Mouse (Mus musculus) mesoderm, embryonic 11.5 days (tissue): ENCODE results near the gene Tmc2.
A peak's percentile ranks its signal among the peaks of the same experiment; 100 is the strongest.

Source experiments
- DNase-seq: peaks from one replicate; pipeline ENCODE4 v3.0.0-alpha.2; 2012; ENCODE audit warnings: low read depth, low spot score

Gene Tmc2

GRCm38 (mm10) chr2:130248226-130248625 is 53.2 kb downstream of the Tmc2 start:
- DNase-seq: no peak

GRCm38 (mm10) chr2:130256762-130257161 is 61.8 kb downstream of the Tmc2 start:
- no peak for DNase-seq

DNA sequence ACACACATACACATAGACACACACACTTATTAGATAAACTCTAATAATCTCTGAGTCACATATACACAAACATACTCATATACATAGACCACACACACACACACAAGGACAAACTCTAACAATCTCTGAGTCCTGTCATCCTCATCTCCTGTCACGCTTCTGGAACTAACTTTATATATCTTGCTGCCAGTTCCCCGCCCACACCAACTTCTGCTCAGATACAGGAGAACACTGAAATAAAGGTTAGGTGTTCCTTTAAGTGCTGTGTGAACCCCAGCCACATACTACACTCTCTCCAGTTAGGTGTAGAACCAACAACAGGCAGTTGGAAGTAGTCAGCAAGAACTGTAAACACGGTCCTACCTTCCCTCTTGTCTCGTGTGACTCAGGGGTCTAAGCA is 65.8 kb downstream of the Tmc2 start:
- DNase-seq: no peak

DNA sequence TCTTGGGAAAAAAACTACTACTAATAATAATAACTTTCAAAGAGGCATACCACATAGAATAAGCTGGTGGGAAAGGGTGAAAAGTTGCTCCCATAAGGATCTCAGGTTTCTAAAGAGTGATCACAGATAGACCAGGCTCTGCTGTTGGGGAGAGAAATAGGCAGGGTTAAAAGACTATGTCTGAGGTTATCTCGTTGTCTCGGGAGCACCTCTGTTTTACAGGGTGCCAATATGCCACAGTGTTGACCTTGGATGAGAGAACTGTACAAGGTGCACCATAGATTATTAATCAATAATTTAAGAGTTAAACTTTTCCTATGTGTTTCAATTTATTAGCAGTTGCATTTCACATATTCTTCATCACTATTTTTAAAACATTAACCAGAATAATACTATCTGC is 66.9 kb downstream of the Tmc2 start:
- DNase-seq: no peak

GRCm38 (mm10) chr2:130262398-130262797 is 67.4 kb downstream of the Tmc2 start:
- DNase-seq: no peak

DNA sequence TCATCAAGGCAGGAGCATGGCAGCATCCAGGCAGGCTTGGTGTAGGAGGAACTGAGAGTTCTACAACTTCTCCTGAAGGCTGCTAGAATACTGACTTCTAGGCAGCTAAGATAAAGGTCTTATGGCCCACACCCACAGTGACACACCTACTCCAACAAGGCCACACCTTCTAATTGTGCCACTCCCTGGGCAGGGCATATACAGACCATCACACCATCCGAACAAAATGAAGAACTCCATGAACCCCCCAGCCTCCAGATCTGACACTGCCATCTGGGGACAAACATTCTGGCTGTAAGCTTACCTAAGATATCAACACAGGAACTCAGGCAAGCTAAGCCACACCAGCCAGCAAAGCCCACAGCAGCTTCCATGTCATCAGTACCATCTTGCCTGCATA is 70.5 kb downstream of the Tmc2 start:
- DNase-seq: no peak

- no peak for DNase-seq
Observed at GRCm38 (mm10) chr2:130268074-130268473, 73.1 kb downstream of the Tmc2 start.

GRCm38 (mm10) chr2:130273732-130274131 is 78.7 kb downstream of the Tmc2 start:
- DNase-seq: no peak

DNA sequence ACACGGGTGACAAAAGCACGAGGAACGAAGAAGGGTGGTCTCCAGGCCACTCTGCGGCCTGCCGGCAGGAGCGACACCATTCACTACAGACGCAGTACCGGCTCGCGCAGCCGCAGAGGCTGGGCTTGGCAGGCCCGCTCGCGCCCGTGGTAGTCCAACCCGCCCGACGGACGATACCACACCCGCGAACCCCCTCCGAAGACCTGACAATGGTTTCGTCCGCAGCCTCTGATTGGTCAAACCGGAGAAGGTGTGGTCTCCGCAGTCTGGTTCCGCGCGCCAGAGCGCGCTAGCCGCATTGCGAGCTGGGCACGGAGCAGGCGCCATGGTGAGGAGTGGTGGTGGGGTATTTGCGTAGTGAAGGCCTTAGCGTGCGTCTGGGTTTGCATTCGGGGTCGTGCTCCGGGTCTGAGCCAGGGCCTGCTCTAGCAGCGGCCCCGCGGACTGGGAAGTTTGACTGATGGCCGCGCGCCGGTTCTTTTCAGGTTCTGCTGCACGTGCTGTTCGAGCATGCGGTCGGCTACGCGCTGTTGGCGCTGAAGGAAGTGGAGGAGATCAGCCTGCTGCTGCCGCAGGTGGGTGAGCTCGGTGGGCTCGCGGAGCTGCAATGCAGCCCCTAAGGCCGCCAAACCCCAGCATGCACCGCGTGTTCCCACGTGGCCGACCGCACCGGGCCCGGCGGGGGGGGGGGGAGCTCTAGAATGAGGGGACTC is 79.3 kb downstream of the Tmc2 start, which contains the start of gene Nop56:
Gene Nop56, plus strand, starts transcription at position 282 of the 713 bp plus-strand sequence.
- peak; percentile 99 for DNase-seq

- DNase-seq: no peak
Observed at GRCm38 (mm10) chr2:130274862-130275261, 79.9 kb downstream of the Tmc2 start.

DNA sequence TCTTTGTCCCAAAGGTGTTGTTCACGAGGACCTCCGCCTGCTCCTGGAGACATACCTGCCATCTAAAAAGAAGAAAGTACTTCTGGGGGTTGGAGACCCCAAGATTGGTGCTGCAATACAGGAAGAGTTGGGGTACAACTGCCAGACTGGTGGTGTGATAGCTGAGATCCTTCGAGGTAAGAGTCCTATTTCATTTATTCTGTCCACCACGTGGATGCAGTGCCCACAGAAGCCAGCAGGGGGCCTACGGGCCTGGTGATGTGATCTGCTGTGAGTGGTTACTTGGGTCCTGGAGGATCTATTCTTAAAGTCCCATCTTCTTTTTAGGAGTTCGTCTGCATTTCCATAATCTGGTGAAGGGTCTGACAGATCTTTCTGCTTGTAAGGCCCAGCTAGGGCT is 80.7 kb downstream of the Tmc2 start:
- peak; percentile 82 for DNase-seq

GRCm38 (mm10) chr2:130279600-130280091 is 84.7 kb downstream of the Tmc2 start:
- DNase-seq: no peak

DNA sequence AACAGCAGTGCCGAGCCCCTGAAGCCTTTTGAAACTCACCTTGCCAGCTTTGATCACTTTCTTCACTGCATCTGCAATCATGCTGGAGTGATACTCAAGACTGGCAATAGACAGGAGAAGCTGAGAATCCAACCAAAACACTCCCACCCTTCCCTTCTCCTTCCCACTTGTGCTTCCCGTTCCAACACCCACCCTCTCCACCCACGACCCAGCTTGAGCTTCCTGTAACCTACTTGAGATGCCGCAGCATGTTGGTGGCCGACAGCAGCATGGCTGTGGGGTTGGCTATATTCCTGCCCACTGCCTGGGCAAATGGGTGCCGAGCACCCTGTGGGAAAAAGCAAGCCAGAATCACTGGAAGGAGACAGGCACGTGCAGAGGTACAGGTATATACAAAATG is 85.2 kb downstream of the Tmc2 start:
- DNase-seq: no peak

DNA sequence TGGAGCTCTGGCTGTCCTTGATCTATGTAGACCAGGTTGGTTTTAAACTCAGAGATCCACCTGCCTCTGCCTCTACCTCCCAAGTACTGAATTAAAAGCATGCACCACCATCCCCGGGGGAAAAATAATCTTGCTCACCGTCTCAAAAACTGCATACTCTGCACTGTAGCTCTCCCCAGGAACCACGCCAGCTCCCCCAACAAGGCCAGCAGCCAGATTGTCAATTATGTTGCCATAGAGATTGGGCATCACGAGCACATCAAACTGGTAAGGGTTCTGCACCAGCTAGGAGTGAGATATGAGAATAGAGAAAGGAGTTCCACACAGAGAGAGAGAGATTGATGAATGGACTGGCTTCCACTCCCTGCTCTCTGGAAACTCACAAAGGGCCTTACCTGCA is 85.8 kb downstream of the Tmc2 start:
- DNase-seq: no peak

- peak; percentile 86 for DNase-seq
Observed at GRCm38 (mm10) chr2:130283854-130284654, 89.1 kb downstream of the Tmc2 start, which contains the start of gene Idh3b. Gene Idh3b, minus strand, starts transcription at chr2:130284547.

DNA sequence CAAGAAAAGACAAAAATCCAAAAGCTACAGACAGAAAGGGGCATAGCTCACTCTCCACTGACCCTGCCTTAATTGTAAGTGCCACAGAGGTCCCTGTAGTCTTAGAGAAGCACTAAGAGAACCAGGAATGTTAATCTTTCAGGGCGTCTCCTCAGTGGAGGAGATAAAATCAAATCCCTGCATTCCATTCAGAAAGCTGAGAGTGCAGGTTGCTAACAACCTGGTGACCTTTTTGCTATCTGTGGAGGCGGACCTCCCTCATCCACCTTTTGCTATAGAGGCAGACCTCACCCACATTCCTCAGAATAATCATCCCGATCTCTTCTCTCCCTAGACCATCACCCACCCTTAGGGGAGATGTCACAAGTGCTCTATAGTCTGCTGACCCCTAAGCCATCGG is 94.1 kb downstream of the Tmc2 start:
- DNase-seq: no peak

- peak; percentile 80 for DNase-seq
Observed at GRCm38 (mm10) chr2:130291434-130291833, 96.4 kb downstream of the Tmc2 start.

DNA sequence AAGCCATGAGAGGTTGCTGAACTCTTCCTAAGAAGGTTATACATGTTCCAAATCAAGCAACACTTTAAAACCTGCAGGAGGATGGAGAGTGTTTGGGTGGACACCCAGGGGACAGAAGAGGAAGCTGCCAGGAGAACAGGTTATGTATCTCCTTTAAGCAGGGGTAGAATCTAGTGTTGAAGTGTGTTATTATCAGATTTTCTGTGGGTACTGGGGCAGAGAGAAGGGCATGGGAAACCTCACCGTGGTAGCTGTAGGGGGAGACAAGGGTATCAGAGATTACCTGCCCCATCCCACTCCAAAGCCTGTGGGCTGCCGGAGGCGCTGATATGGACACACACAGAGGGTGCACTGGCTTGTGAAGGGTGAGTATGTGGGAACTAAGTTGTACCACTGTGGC is 98.0 kb downstream of the Tmc2 start:
- no peak for DNase-seq

DNA sequence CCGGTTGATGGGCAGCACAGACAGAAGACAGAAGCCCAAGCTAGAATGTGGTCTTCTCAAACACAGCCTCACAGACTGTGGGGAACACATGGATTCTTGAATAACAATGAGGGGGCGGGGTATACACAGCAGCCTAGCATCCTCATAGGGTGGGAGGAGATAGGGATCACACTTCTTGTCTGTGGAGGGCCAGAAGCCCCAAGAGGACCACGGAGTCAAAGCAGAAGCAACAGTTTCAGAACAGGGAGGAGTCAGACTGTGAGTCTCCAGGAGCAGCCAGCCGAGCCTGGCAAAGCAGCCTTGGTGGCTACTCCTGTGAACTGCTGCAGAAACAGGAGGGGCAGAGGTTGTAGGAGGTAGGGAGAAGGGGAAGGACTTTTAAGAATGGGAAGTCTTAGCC is 98.5 kb downstream of the Tmc2 start:
- peak; percentile 62 for DNase-seq

DNA sequence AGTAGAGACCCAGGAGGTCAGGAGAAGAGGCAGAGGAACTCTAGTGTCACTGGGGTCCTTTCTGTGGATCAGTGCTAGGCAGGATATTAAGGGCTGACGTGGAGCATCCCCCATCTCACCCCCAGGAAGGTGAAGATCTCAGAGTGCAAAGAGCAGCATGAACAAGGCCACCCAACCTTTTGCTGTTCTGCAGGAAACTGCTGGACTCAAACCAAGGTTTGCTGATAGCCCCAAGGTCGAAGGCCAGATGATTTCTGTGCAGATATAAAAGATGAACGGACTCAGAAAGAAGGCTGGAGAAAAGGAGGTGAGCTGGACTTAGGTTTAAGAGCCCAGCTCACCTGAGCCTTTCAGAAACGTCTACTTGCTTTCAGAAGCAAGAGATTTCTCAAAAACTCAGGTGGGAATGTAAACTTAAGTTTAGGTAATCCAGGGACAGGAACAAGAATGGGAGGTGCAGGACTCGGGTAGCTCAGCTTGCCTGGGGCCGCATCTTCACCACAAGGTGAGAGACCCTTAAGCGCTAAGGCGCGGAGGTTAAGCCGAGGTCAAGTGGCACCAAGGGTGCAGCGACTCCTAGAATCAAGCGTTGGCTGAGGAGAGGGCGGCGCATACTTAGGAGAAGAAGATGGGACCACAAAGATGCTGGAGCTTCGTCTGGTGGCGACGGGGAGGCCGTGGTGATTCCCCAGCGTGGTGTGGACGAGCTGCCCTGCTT is 99.4 kb downstream of the Tmc2 start:
- DNase-seq: no peak

GRCm38 (mm10) chr2:130294936-130295277 is 99.9 kb downstream of the Tmc2 start, which contains the start of gene Ebf4:
Gene Ebf4, plus strand, starts transcription at chr2:130295169.
- peak; percentile 69 for DNase-seq
